Comparison of ENCODE assay signal across 10 mouse cellular contexts in genomic region chr19:36257748-36258538, GRCm38 (mm10).
DNase-seq lines count a peak whose midpoint lies in the region; ATAC-seq and TF ChIP-seq lines count a peak whose summit lies in the region.
"Had no signal": no experiment of that assay in that cellular context is flagged by ENCODE, and none has a peak within 500 bp of the region (broad histone marks: within the 10 kb centered on the region; RNA-seq: fewer than 3 reads in every experiment).

No protein-coding gene starts in this region.

- peak; percentile 15 for DNase-seq in embryonic facial prominence, embryonic 14.5 days (ENCODE audit: low spot score)
- DNase-seq in embryonic facial prominence, embryonic 10.5 days (ENCODE audit: low spot score), result no peak
- peak; percentile 26 for DNase-seq in NIH3T3 (ENCODE audit: low read depth)
- peak; percentile 44 to 46 for DNase-seq in frontal cortex, postnatal 36 days (ENCODE audit: low spot score in 2 of 2)
- peak; percentile 43 to 64 for DNase-seq in layer of hippocampus, postnatal 10 days (ENCODE audit: low spot score in 2 of 2)
- peak; percentile 56 to 64 for DNase-seq in right cerebral cortex, postnatal 10 days (ENCODE audit: low spot score in 2 of 2)
- DNase-seq in thymus, adult 2 months, result no peak
- DNase-seq: liver, embryonic 13.5 days had no signal

- TF ChIP-seq POLR2A in thymus, adult 2 months (IDR thresholded peaks at IDR 0.05; ENCODE audit: control insufficient read depth, extremely low read depth, insufficient read depth, low read length, poor library complexity), result no peak

- no peak overlapping the region for H3K9ac ChIP-seq in embryonic facial prominence, embryonic 14.5 days (ENCODE audit: low read depth, low read length)
- H3K9ac ChIP-seq in kidney, embryonic 16.5 days (replicated peaks; ENCODE audit: low read length), result no peak overlapping the region
- H3K9ac ChIP-seq: liver, embryonic 13.5 days had no signal

- ATAC-seq in embryonic facial prominence, embryonic 14.5 days (ENCODE audit: low read depth), result no peak
- ATAC-seq in kidney, embryonic 16.5 days (ENCODE audit: low FRiP score, low TSS enrichment), result no peak

- no peak overlapping the region for H3K4me3 ChIP-seq in embryonic facial prominence, embryonic 14.5 days (ENCODE audit: low read depth, low read length)
- no peak overlapping the region for H3K4me3 ChIP-seq in embryonic facial prominence, embryonic 10.5 days
- no peak overlapping the region for H3K4me3 ChIP-seq in thymus, adult 2 months (ENCODE audit: control insufficient read depth, insufficient read depth, low read length)
- no peak overlapping the region for H3K4me3 ChIP-seq in kidney, embryonic 16.5 days (ENCODE audit: low read length)
- H3K4me3 ChIP-seq: liver, embryonic 13.5 days had no signal

- 63% methylated on average over 10 of the region's 10 CpGs for whole genome bisulfite sequencing in embryonic facial prominence, embryonic 14.5 days
- WGBS in embryonic facial prominence, embryonic 10.5 days, result 92% methylated on average over 10 of the region's 10 CpGs
- WGBS in thymus, adult 2 months, result 82% methylated on average over 10 of the region's 10 CpGs
- 56% methylated on average over 10 of the region's 10 CpGs for WGBS in kidney, embryonic 16.5 days

- H3K4me1 ChIP-seq in embryonic facial prominence, embryonic 14.5 days (ENCODE audit: control insufficient read depth, insufficient read depth, low read length), result no peaks in the 10 kb centered on the region
- no peaks in the 10 kb centered on the region for H3K4me1 ChIP-seq in embryonic facial prominence, embryonic 10.5 days
- no peaks in the 10 kb centered on the region for H3K4me1 ChIP-seq in thymus, adult 2 months (replicated peaks; ENCODE audit: control insufficient read depth, insufficient read depth, low read length)
- 0 out of 2 replicates have a peak, but pooled peaks cover 7% of the 10 kb centered on the region for H3K4me1 ChIP-seq in kidney, embryonic 16.5 days (ENCODE audit: insufficient read depth, low read length)
- H3K4me1 ChIP-seq: liver, embryonic 13.5 days had no signal

- no peaks in the 10 kb centered on the region for H3K27me3 ChIP-seq in embryonic facial prominence, embryonic 14.5 days (replicated peaks; ENCODE audit: control insufficient read depth, insufficient read depth, low read length)
- H3K27me3 ChIP-seq in embryonic facial prominence, embryonic 10.5 days (replicated peaks; ENCODE audit: low read depth, poor library complexity, severe bottlenecking), result no peaks in the 10 kb centered on the region
- H3K27me3 ChIP-seq in thymus, adult 2 months (ENCODE audit: control insufficient read depth, insufficient read depth, low read length), result no peaks in the 10 kb centered on the region
- no peaks in the 10 kb centered on the region for H3K27me3 ChIP-seq in kidney, embryonic 16.5 days (ENCODE audit: insufficient read depth, low read length)
- H3K27me3 ChIP-seq: CH12.LX; liver, embryonic 13.5 days had no signal

- no peaks in the 10 kb centered on the region for H3K9me3 ChIP-seq in embryonic facial prominence, embryonic 14.5 days (ENCODE audit: control insufficient read depth, low read length)
- no peaks in the 10 kb centered on the region for H3K9me3 ChIP-seq in embryonic facial prominence, embryonic 10.5 days
- H3K9me3 ChIP-seq in kidney, embryonic 16.5 days (ENCODE audit: low read length), result no peaks in the 10 kb centered on the region
- H3K9me3 ChIP-seq: liver, embryonic 13.5 days had no signal

- H3K27ac ChIP-seq in embryonic facial prominence, embryonic 14.5 days (replicated peaks; ENCODE audit: low read depth, low read length), result no peak overlapping the region
- no peak overlapping the region for H3K27ac ChIP-seq in embryonic facial prominence, embryonic 10.5 days (replicated peaks)
- H3K27ac ChIP-seq in thymus, adult 2 months (ENCODE audit: control insufficient read depth, insufficient read depth, low read length), result no peak overlapping the region
- H3K27ac ChIP-seq in kidney, embryonic 16.5 days (ENCODE audit: low read length), result no peak overlapping the region
- H3K27ac ChIP-seq: liver, embryonic 13.5 days had no signal

- no peak for TF ChIP-seq CTCF in thymus, adult 2 months (IDR thresholded peaks at IDR 0.05; ENCODE audit: borderline replicate concordance, control insufficient read depth, extremely low read depth, insufficient read depth, low read length, poor library complexity)

- H3K36me3 ChIP-seq in embryonic facial prominence, embryonic 14.5 days (ENCODE audit: control insufficient read depth, insufficient read depth, low read length), result no peaks in the 10 kb centered on the region
- H3K36me3 ChIP-seq in embryonic facial prominence, embryonic 10.5 days (replicated peaks), result no peaks in the 10 kb centered on the region
- H3K36me3 ChIP-seq in thymus, adult 2 months (ENCODE audit: control insufficient read depth, insufficient read depth, low read length), result no peaks in the 10 kb centered on the region
- no peaks in the 10 kb centered on the region for H3K36me3 ChIP-seq in kidney, embryonic 16.5 days (ENCODE audit: insufficient read depth, low read length)
- H3K36me3 ChIP-seq: liver, embryonic 13.5 days had no signal

- H3K4me2 ChIP-seq in embryonic facial prominence, embryonic 14.5 days (ENCODE audit: low read depth, low read length), result no peak overlapping the region
- no peak overlapping the region for H3K4me2 ChIP-seq in kidney, embryonic 16.5 days (replicated peaks; ENCODE audit: low read depth, low read length)
- H3K4me2 ChIP-seq: liver, embryonic 13.5 days had no signal

Comparison
In these comparisons a context has a peak if more than half of its experiments do, and no peak if none do; other contexts are left out.
1. DNase-seq: peak in embryonic facial prominence, embryonic 14.5 days (single experiment), NIH3T3 (single experiment), frontal cortex, postnatal 36 days (2 of 2), layer of hippocampus, postnatal 10 days (2 of 2) and right cerebral cortex, postnatal 10 days (2 of 2); none in embryonic facial prominence, embryonic 10.5 days (single experiment) and thymus, adult 2 months (single experiment).